Mouse (Mus musculus) bone marrow, adult 2 months (tissue): ENCODE results near the gene Ipo9.

Source experiments
- CTCF ChIP-seq: fragments of 200-500 bp; IDR thresholded peaks from 2 replicates; pipeline ENCODE4 v1.5.1; 2011; ENCODE audit warnings: low read length, control low read depth; ENCODE audit not compliant: control insufficient read depth, insufficient read depth
- POLR2A ChIP-seq: fragments of 200-500 bp; IDR thresholded peaks from 2 replicates; pipeline ENCODE4 v1.6.1; 2011; ENCODE audit warnings: low read depth, mild to moderate bottlenecking, control low read depth, low read length, borderline replicate concordance; ENCODE audit not compliant: control insufficient read depth

- TF ChIP-seq POLR2A (no peak), CTCF (no peak)
These were observed 35.4 kb upstream of the Ipo9 start for GRCm38 (mm10) chr1:135465734-135466133.
